Mouse (Mus musculus) lung, embryonic 14.5 days (tissue): ENCODE data around the gene Rgs6. TPM values are rescaled to one million over a fixed set of nuclear protein-coding genes. Genes with fewer than 3 reads are reported as not detected.
A peak's percentile ranks its signal among the peaks of the same experiment; 100 is the strongest.

ENCODE experiments used
- ATAC-seq: fragments of 200-750 bp; cut with Nextera tagmentation; 2 replicates; pipeline ENCODE4 v1.8.0; 2017; ENCODE audit warnings: mild to moderate bottlenecking, moderate TSS enrichment, moderate library complexity; ENCODE audit not compliant: insufficient read depth
- DNase-seq: peaks from one replicate; pipeline ENCODE4 v3.0.0-alpha.2; 2015
- H3K27ac ChIP-seq: fragments of 300-500 bp; sonication (generic); 2 replicates; pipeline ENCODE4 v1.5.1; 2014; ENCODE audit warnings: low read depth, mild to moderate bottlenecking, moderate library complexity
- H3K27me3 ChIP-seq: fragments of 300-500 bp; sonication (generic); 2 replicates; pipeline ENCODE4 v1.6.1; 2014; ENCODE audit warnings: low read length, control low read depth; ENCODE audit not compliant: insufficient read depth
- H3K36me3 ChIP-seq: fragments of 300-500 bp; sonication (generic); 2 replicates; pipeline ENCODE4 v1.6.1; 2014; ENCODE audit warnings: control low read depth; ENCODE audit not compliant: insufficient read depth
- H3K4me1 ChIP-seq: fragments of 300-500 bp; sonication (generic); 2 replicates; pipeline ENCODE4 v1.6.1; 2014; ENCODE audit warnings: antibody characterized with exemption, control low read depth; ENCODE audit not compliant: insufficient read depth
- H3K4me2 ChIP-seq: fragments of 300-500 bp; sonication (generic); 2 replicates; pipeline ENCODE4 v1.6.1; 2014; ENCODE audit warnings: mild to moderate bottlenecking
- H3K4me3 ChIP-seq: fragments of 300-500 bp; sonication (generic); 2 replicates; pipeline ENCODE4 v1.5.1; 2014; ENCODE audit warnings: low read depth, low read length
- H3K9ac ChIP-seq: fragments of 300-500 bp; sonication (generic); 2 replicates; pipeline ENCODE4 v1.6.1; 2014
- H3K9me3 ChIP-seq: fragments of 300-500 bp; sonication (generic); 2 replicates; pipeline ENCODE4 v1.6.1; 2016; ENCODE audit warnings: low read depth, low read length, control low read depth
- CTCF ChIP-seq: IDR thresholded peaks from 2 replicates; pipeline ENCODE4 v1.5.1; 2016; ENCODE audit warnings: antibody characterized with exemption, low read depth
- WGBS: fragments of 180-500 bp; shearing (Covaris S2); extraction: QIAGEN DNeasy Blood & Tissue Kit; methylation state at CpG from one replicate; pipeline ENCODE4 v1.1.7; 2014; 5-methylcytosine and 5-hydroxymethylcytosine counted together
- polyA plus RNA-seq: library from polyadenylated mRNA; unstranded; fragments of >200 nt; fragmentation: Nextera tagmentation; extraction: Ambion mirVana; gene quantifications from 2 replicates; pipeline ENCODE4 v1.2.1, GENCODE M21; 2014

Rgs6 gene
- polyA plus RNA-seq, result 1.9 and 2.8 TPM in 2 replicates

GRCm38 (mm10) chr12:82588017-82588416, at the start of gene Rgs6:
Gene Rgs6, plus strand, starts transcription at chr12:82588292.
- H3K27ac ChIP-seq, result no peak within 1 kb of the TSS
- no peaks in the 10 kb centered on the region for H3K9me3 ChIP-seq
- H3K27me3 ChIP-seq, result no peaks in the 10 kb centered on the region
- H3K4me3 ChIP-seq, result no peak within 1 kb of the TSS
- 77% methylated on average over 2 of the region's 2 CpGs for WGBS
- peak within 1 kb of the TSS; percentile 20; the same call in 1 of the 2 replicates for H3K4me2 ChIP-seq
- no peak for DNase-seq
- no peak for TF ChIP-seq CTCF
- no peaks in the 10 kb centered on the region for H3K4me1 ChIP-seq
- ATAC-seq, result no peak
- no peaks in the 10 kb centered on the region for H3K36me3 ChIP-seq
- no peak within 1 kb of the TSS for H3K9ac ChIP-seq

- H3K4me2 ChIP-seq, result no peak overlapping the region
- H3K27ac ChIP-seq, result no peak overlapping the region
- no peaks in the 10 kb centered on the region for H3K4me1 ChIP-seq
- WGBS, result 73% methylated on average over 4 of the region's 4 CpGs
- no peak for ATAC-seq
- no peak for TF ChIP-seq CTCF
- H3K27me3 ChIP-seq, result no peaks in the 10 kb centered on the region
- no peaks in the 10 kb centered on the region for H3K36me3 ChIP-seq
- H3K4me3 ChIP-seq, result no peak overlapping the region
- no peak overlapping the region for H3K9ac ChIP-seq
- DNase-seq, result no peak
- no peaks in the 10 kb centered on the region for H3K9me3 ChIP-seq
Measured at GRCm38 (mm10) chr12:82547127-82547526, 41.0 kb upstream of the Rgs6 start.

GRCm38 (mm10) chr12:82549228-82549627, 38.9 kb upstream of the Rgs6 start:
- Histone ChIP-seq H3K4me1 (no peaks in the 10 kb centered on the region), H3K9ac (no peak overlapping the region), H3K9me3 (no peaks in the 10 kb centered on the region), H3K27ac (no peak overlapping the region), H3K4me3 (no peak overlapping the region), H3K36me3 (no peaks in the 10 kb centered on the region), H3K27me3 (no peaks in the 10 kb centered on the region), H3K4me2 (no peak overlapping the region)
- no peak for TF ChIP-seq CTCF
- DNase-seq (no peak), ATAC-seq (no peak)
- WGBS, result 55% methylated on average over 6 of the region's 6 CpGs

- Histone ChIP-seq H3K36me3 (no peaks in the 10 kb centered on the region), H3K9ac (no peak overlapping the region), H3K27me3 (no peaks in the 10 kb centered on the region), H3K27ac (no peak overlapping the region), H3K4me1 (no peaks in the 10 kb centered on the region), H3K4me3 (no peak overlapping the region), H3K9me3 (no peaks in the 10 kb centered on the region), H3K4me2 (no peak overlapping the region)
- 82% methylated on average over 7 of the region's 7 CpGs for WGBS
- no peak for DNase-seq
- ATAC-seq, result no peak
- no peak for TF ChIP-seq CTCF
Measured at GRCm38 (mm10) chr12:82550076-82550475, 38.0 kb upstream of the Rgs6 start.

- no peak for TF ChIP-seq CTCF
- Histone ChIP-seq H3K9ac (no peak overlapping the region), H3K4me2 (no peak overlapping the region), H3K9me3 (no peaks in the 10 kb centered on the region), H3K4me1 (no peaks in the 10 kb centered on the region), H3K27me3 (no peaks in the 10 kb centered on the region), H3K4me3 (no peak overlapping the region), H3K36me3 (no peaks in the 10 kb centered on the region), H3K27ac (no peak overlapping the region)
- no peak for ATAC-seq
- DNase-seq, result no peak
- 85% methylated on average over 5 of the region's 5 CpGs for WGBS
Measured at GRCm38 (mm10) chr12:82552376-82552775, 35.7 kb upstream of the Rgs6 start.

- peak; percentile 28; the same call in 1 of the 2 replicates for ATAC-seq
- TF ChIP-seq CTCF, result no peak
- peak; percentile 6 for DNase-seq
Measured at GRCm38 (mm10) chr12:82562916-82563315, 25.2 kb upstream of the Rgs6 start.

GRCm38 (mm10) chr12:82568370-82568769, 19.7 kb upstream of the Rgs6 start:
- no peak for TF ChIP-seq CTCF
- no peak overlapping the region for H3K27ac ChIP-seq
- H3K4me1 ChIP-seq, result no peaks in the 10 kb centered on the region
- peak; percentile 16 for DNase-seq
- H3K9me3 ChIP-seq, result no peaks in the 10 kb centered on the region
- 96% methylated on average over 1 of the region's 1 CpGs for WGBS
- ATAC-seq, result no peak
- H3K4me3 ChIP-seq, result no peak overlapping the region
- H3K36me3 ChIP-seq, result no peaks in the 10 kb centered on the region
- H3K4me2 ChIP-seq, result no peak overlapping the region
- no peak overlapping the region for H3K9ac ChIP-seq
- H3K27me3 ChIP-seq, result no peaks in the 10 kb centered on the region

More at GRCm38 (mm10) chr12:82562916-82563315, 25.2 kb upstream of the Rgs6 start:
- H3K4me2 ChIP-seq, result no peak overlapping the region
- H3K4me3 ChIP-seq, result no peak overlapping the region
- no peak overlapping the region for H3K27ac ChIP-seq
- no peaks in the 10 kb centered on the region for H3K27me3 ChIP-seq
- H3K9me3 ChIP-seq, result no peaks in the 10 kb centered on the region
- H3K4me1 ChIP-seq, result no peaks in the 10 kb centered on the region
- H3K36me3 ChIP-seq, result no peaks in the 10 kb centered on the region
- no peak overlapping the region for H3K9ac ChIP-seq

- H3K9me3 ChIP-seq, result no peaks in the 10 kb centered on the region
- WGBS, result 83% methylated on average over 1 of the region's 1 CpGs
- no peak for TF ChIP-seq CTCF
- H3K27ac ChIP-seq, result no peak overlapping the region
- ATAC-seq (no peak), DNase-seq (no peak)
- no peak overlapping the region for H3K9ac ChIP-seq
- H3K27me3 ChIP-seq, result no peaks in the 10 kb centered on the region
- H3K4me3 ChIP-seq, result no peak overlapping the region
- no peak overlapping the region for H3K4me2 ChIP-seq
- no peaks in the 10 kb centered on the region for H3K4me1 ChIP-seq
- no peaks in the 10 kb centered on the region for H3K36me3 ChIP-seq
Measured at GRCm38 (mm10) chr12:82572706-82573105, 15.4 kb upstream of the Rgs6 start.
